Mouse (Mus musculus) limb, embryonic 14.5 days (tissue): ENCODE data around the gene Rps17. TPM values are rescaled to one million over a fixed set of nuclear protein-coding genes. Genes with fewer than 3 reads are reported as not detected.

Experiments
- ATAC-seq: fragments of 200-750 bp; cut with Nextera tagmentation; 2 replicates; pipeline ENCODE4 v1.8.0; 2017; ENCODE audit warnings: low read depth, moderate number of reproducible peaks, moderate TSS enrichment; ENCODE audit not compliant: low FRiP score
- DNase-seq: peaks from one replicate; pipeline ENCODE4 v3.0.0-alpha.2; 2015; ENCODE audit warnings: low spot score
- H3K27ac ChIP-seq: fragments of 300-500 bp; sonication (generic); replicated peaks from 2 replicates; pipeline ENCODE4 v1.5.1; 2014; ENCODE audit warnings: low read depth, mild to moderate bottlenecking, low read length, moderate library complexity, mixed read lengths
- H3K27me3 ChIP-seq: fragments of 300-500 bp; sonication (generic); 2 replicates; pipeline ENCODE4 v1.6.1; 2014; ENCODE audit warnings: low read length, mixed read lengths; ENCODE audit not compliant: control insufficient read depth, insufficient read depth
- H3K36me3 ChIP-seq: fragments of 300-500 bp; sonication (generic); 2 replicates; pipeline ENCODE4 v1.6.1; 2014; ENCODE audit warnings: mild to moderate bottlenecking, low read length, moderate library complexity, mixed read lengths; ENCODE audit not compliant: control insufficient read depth, insufficient read depth
- H3K4me1 ChIP-seq: fragments of 300-500 bp; sonication (generic); 2 replicates; pipeline ENCODE4 v1.6.1; 2014; ENCODE audit warnings: antibody characterized with exemption, low read length, mixed read lengths; ENCODE audit not compliant: control insufficient read depth, insufficient read depth
- H3K4me2 ChIP-seq: fragments of 300-500 bp; sonication (generic); replicated peaks from 2 replicates; pipeline ENCODE4 v1.6.1; 2014; ENCODE audit warnings: low read depth, mild to moderate bottlenecking, low read length, moderate library complexity; ENCODE audit not compliant: severe bottlenecking
- H3K4me3 ChIP-seq: fragments of 300-500 bp; sonication (generic); replicated peaks from 2 replicates; pipeline ENCODE4 v1.5.1; 2014; ENCODE audit warnings: low read length
- H3K9ac ChIP-seq: fragments of 300-500 bp; sonication (generic); 2 replicates; pipeline ENCODE4 v1.6.1; 2014; ENCODE audit warnings: mild to moderate bottlenecking, low read depth, low read length, moderate library complexity; ENCODE audit not compliant: severe bottlenecking
- H3K9me3 ChIP-seq: fragments of 300-500 bp; sonication (generic); 2 replicates; pipeline ENCODE4 v1.6.1; 2016; ENCODE audit warnings: low read length; ENCODE audit not compliant: control insufficient read depth
- POLR2A ChIP-seq: fragments of 200-500 bp; IDR thresholded peaks from 2 replicates; pipeline ENCODE4 v1.8.0; 2012; ENCODE audit warnings: inconsistent platforms, mild to moderate bottlenecking, moderate library complexity, borderline replicate concordance; ENCODE audit not compliant: insufficient read depth, insufficient read length; ENCODE audit errors: extremely low read depth
- WGBS: fragments of 180-500 bp; shearing (Covaris S2); extraction: QIAGEN DNeasy Blood & Tissue Kit; methylation state at CpG from one replicate; pipeline ENCODE4 v1.1.7; 2014; 5-methylcytosine and 5-hydroxymethylcytosine counted together
- polyA plus RNA-seq, 2 experiments: library from polyadenylated mRNA; depleted of rRNA in 1 of 2; stranded (reverse) in 1 of 2; unstranded in 1 of 2; fragments of >200 nt; fragmentation: Nextera tagmentation in 1 of 2; extraction: Ambion mirVana in 1 of 2; gene quantifications; 2 replicates each; pipeline versions ENCODE4 v1.2.1 to v1.2.3; 2012 to 2014

Gene Rps17
- polyA plus RNA-seq, 2 experiments, result 1,439 to 2,727 TPM

GRCm38 (mm10) chr7:81345447-81346170, 555 bp upstream of the Rps17 start:
- H3K27me3 ChIP-seq, result no peaks in the 10 kb centered on the region
- peak overlapping the region; percentile 86 for H3K4me3 ChIP-seq
- DNase-seq (no peak), ATAC-seq (no peak)
- peaks cover 10% of the 10 kb centered on the region; the same call in 1 of the 2 replicates for H3K4me1 ChIP-seq
- 59% methylated on average over 15 of the region's 15 CpGs for WGBS
- peak overlapping the region; percentile 66 for H3K9ac ChIP-seq
- H3K9me3 ChIP-seq, result no peaks in the 10 kb centered on the region
- peak overlapping the region; percentile 38; the same call in 1 of the 2 replicates for H3K27ac ChIP-seq
- no peak for TF ChIP-seq POLR2A
- H3K36me3 ChIP-seq, result peaks cover 33% of the 10 kb centered on the region
- H3K4me2 ChIP-seq, result peak overlapping the region; percentile 56

DNA sequence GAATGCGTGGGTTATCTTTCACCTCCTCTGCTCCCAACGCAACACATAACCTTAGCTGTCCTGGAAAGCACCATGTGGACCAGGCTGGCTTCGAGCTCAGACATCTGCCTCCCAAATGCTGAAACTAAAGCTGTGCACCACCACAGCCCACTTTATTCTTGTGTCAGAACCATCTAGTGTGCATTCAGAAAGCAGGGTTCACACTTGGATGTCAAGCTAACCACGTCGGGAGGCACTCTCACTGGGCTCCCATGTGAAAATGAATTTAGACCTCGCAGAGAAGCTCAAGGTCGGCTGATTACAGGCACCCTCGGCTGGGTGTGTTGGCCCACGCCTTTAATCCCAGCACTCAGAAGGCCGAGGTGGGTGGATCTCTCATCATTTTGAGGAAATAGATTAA, 1.2 kb downstream of the Rps17 start:
- WGBS, result 10% methylated on average over 10 of the region's 10 CpGs
- no peaks in the 10 kb centered on the region for H3K9me3 ChIP-seq
- H3K9ac ChIP-seq, result peak overlapping the region; percentile 97
- H3K27ac ChIP-seq, result no peak overlapping the region
- no peak for TF ChIP-seq POLR2A
- peaks cover 10% of the 10 kb centered on the region; the same call in 1 of the 2 replicates for H3K4me1 ChIP-seq
- DNase-seq, result no peak
- peak overlapping the region; percentile 86 for H3K4me3 ChIP-seq
- H3K27me3 ChIP-seq, result no peaks in the 10 kb centered on the region
- H3K36me3 ChIP-seq, result peaks cover 49% of the 10 kb centered on the region
- no peak for ATAC-seq
- peak overlapping the region; percentile 58 for H3K4me2 ChIP-seq

DNA sequence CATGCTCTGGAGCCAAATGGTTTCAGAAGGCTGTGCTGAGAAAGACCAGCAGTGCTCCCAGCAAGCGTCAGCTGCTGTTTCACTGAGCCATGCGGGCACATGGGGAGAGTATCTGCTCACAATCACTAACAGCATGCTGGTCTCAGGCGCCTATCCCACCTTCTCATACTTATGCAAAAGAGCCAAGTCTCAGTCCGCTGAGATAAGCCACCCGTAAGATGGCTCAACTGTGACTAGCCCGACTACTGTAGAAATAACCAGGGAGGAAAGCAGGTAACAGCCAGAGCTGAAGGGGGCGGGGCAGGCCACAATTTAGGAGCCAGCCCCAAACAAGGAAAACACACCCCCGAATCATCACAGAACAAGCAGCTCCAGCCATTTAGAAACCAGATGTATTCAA, 1.7 kb downstream of the Rps17 start:
- no peak for TF ChIP-seq POLR2A
- H3K27ac ChIP-seq, result no peak overlapping the region
- 30% methylated on average over 8 of the region's 8 CpGs for WGBS

DNA sequence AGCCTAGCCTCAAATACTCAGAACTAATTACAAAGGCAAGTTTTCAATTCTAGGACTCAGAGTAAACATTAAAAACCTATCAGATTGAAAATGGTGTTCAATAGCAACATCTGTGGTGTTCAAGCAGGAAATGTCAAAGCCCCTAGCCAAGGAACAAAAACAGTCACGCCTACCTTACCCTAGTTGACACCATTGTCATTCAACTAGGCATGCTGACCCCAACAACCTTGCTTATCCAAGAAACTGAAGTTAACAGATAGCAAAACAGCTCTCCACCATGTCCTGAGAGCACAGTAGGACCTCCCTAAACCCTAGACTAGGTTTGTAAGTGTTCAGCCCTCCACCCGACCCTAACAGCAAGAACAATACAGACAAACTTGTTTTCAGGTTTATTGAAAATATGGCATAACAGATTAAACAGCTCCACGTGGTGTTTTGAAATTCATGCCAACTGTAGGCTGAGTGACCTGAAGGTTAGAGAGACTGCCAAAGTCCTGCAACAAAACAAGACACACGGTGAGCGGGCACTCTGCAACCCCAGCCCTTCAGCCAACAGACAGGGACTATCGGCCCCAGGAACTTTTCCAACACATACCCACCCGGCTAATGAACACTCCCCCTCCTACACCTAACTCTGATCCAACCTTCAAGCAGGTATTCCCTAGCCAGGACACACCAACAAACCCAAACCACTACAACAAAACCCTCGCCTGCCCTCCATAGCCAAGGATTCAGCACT, 2.5 kb downstream of the Rps17 start:
- Histone ChIP-seq H3K4me1 (peaks cover 10% of the 10 kb centered on the region; the same call in 1 of the 2 replicates), H3K36me3 (peaks cover 60% of the 10 kb centered on the region), H3K4me2 (peak overlapping the region; percentile 58), H3K4me3 (peak overlapping the region; percentile 86), H3K27ac (no peak overlapping the region), H3K9ac (peak overlapping the region; percentile 97; the same call in 1 of the 2 replicates), H3K9me3 (no peaks in the 10 kb centered on the region), H3K27me3 (no peaks in the 10 kb centered on the region)
- no peak for DNase-seq
- WGBS, result 77% methylated on average over 8 of the region's 8 CpGs
- TF ChIP-seq POLR2A, result no peak
- no peak for ATAC-seq

More for the DNA sequence above, 1.7 kb downstream of the Rps17 start:
- peak overlapping the region; percentile 97 for H3K9ac ChIP-seq
- H3K4me3 ChIP-seq, result peak overlapping the region; percentile 86
- no peaks in the 10 kb centered on the region for H3K27me3 ChIP-seq
- no peak for ATAC-seq
- H3K4me2 ChIP-seq, result peak overlapping the region; percentile 58
- DNase-seq, result no peak
- no peaks in the 10 kb centered on the region for H3K9me3 ChIP-seq
- H3K4me1 ChIP-seq, result peaks cover 10% of the 10 kb centered on the region; the same call in 1 of the 2 replicates
- peaks cover 54% of the 10 kb centered on the region for H3K36me3 ChIP-seq

DNA sequence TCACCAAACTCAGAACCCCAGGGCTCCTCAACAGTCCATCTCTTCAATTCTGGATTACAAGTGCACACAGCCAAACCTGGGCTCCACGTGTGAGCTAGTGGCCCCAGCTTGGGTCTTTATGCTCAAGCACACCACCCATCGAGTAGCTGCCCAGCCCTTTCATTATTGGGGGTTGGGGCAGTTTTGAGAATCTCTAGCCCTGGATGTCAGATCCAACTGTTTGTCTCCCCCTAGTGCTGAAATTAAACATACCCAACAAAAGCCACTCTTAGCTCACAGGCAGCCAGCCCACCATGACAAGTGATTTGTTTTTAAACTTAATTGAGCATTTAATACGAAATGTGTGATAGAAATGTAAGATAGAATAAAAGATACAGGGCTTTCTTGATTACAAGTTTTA, 3.5 kb downstream of the Rps17 start:
- no peak overlapping the region for H3K27ac ChIP-seq
- DNase-seq (peak; percentile 37), ATAC-seq (no peak)
- H3K4me3 ChIP-seq, result no peak overlapping the region
- H3K4me2 ChIP-seq, result no peak overlapping the region
- TF ChIP-seq POLR2A, result no peak
- H3K27me3 ChIP-seq, result no peaks in the 10 kb centered on the region
- H3K9ac ChIP-seq, result no peak overlapping the region
- 55% methylated on average over 3 of the region's 3 CpGs for WGBS
- H3K36me3 ChIP-seq, result peaks cover 67% of the 10 kb centered on the region
- H3K4me1 ChIP-seq, result peaks cover 10% of the 10 kb centered on the region; the same call in 1 of the 2 replicates
- no peaks in the 10 kb centered on the region for H3K9me3 ChIP-seq
